Mouse (Mus musculus) MEL (cell line): ENCODE results near the gene Nup62.

Experiments
- CHD2 ChIP-seq: IDR thresholded peaks from 2 replicates; pipeline ENCODE4 v1.6.1; 2011; ENCODE audit warnings: low read length, improper control_type of control experiment
- CTCF ChIP-seq, 3 experiments: IDR thresholded peaks in 2 of 3; conservative IDR thresholded peaks in 1 of 3; 2 replicates each; pipeline ENCODE4 v1.5.1; 2011 to 2012; ENCODE audit warnings: low read length in 3 of 3, low read depth in 2 of 3, mild to moderate bottlenecking in 2 of 3, improper control_type of control experiment in 1 of 3, inconsistent platforms in 1 of 3, mixed read lengths in 1 of 3, moderate library complexity in 1 of 3; ENCODE audit not compliant: control insufficient read depth in 1 of 3, insufficient read depth in 1 of 3, poor library complexity in 1 of 3, severe bottlenecking in 1 of 3
- EP300 ChIP-seq, 2 experiments: IDR thresholded peaks; 2 replicates each; pipeline ENCODE4 v1.6.1; 2011; ENCODE audit warnings: improper control_type of control experiment in 2 of 2, low read length in 2 of 2, low read depth in 1 of 2, mild to moderate bottlenecking in 1 of 2
- ETS1 ChIP-seq: IDR thresholded peaks from 2 replicates; pipeline ENCODE4 v1.6.1; 2012; ENCODE audit warnings: low read depth, mild to moderate bottlenecking, inconsistent platforms, low read length, improper control_type of control experiment, moderate library complexity
- JUND ChIP-seq: IDR thresholded peaks from 2 replicates; pipeline ENCODE4 v1.6.1; 2011; ENCODE audit warnings: low read depth, mild to moderate bottlenecking, improper control_type of control experiment, low read length
- MAFK ChIP-seq: IDR thresholded peaks from 2 replicates; pipeline ENCODE4 v1.6.1; 2011; ENCODE audit warnings: low read depth, mild to moderate bottlenecking, low read length, improper control_type of control experiment, borderline replicate concordance
- MAX ChIP-seq: IDR thresholded peaks from 2 replicates; pipeline ENCODE4 v1.6.1; 2011; ENCODE audit warnings: low read length, improper control_type of control experiment
- MXI1 ChIP-seq: IDR thresholded peaks from 2 replicates; pipeline ENCODE4 v1.6.1; 2011; ENCODE audit warnings: mild to moderate bottlenecking, low read depth, low read length, improper control_type of control experiment
- MYC ChIP-seq: IDR thresholded peaks from 2 replicates; pipeline ENCODE4 v1.6.1; 2011; ENCODE audit warnings: low read depth, mild to moderate bottlenecking, low read length, improper control_type of control experiment, moderate library complexity
- POLR2A ChIP-seq, 2 experiments: IDR thresholded peaks; 2 replicates each; pipeline ENCODE4 v1.6.1; 2011 to 2012; ENCODE audit warnings: low read length in 2 of 2, mild to moderate bottlenecking in 2 of 2, control low read depth in 1 of 2, improper control_type of control experiment in 1 of 2, low read depth in 1 of 2, moderate library complexity in 1 of 2; ENCODE audit not compliant: control insufficient read depth in 1 of 2, insufficient read depth in 1 of 2, poor library complexity in 1 of 2
- POLR2AphosphoS5 ChIP-seq: IDR thresholded peaks from 2 replicates; pipeline ENCODE4 v1.6.1; 2012; ENCODE audit warnings: low read depth, borderline replicate concordance, mild to moderate bottlenecking, inconsistent platforms, low read length, moderate library complexity, mixed read lengths
- TAL1 ChIP-seq: IDR thresholded peaks from 2 replicates; pipeline ENCODE4 v1.6.1; 2012; ENCODE audit warnings: mild to moderate bottlenecking, inconsistent platforms, low read length, moderate library complexity, mixed read lengths

GRCm38 (mm10) chr7:44836423-44837053 is 20.6 kb downstream of the Nup62 start:
- TF ChIP-seq JUND, result no peak
- no peak for TF ChIP-seq CHD2
- no peak for TF ChIP-seq EP300 (IDR thresholded peaks at IDR 0.05; ENCODE audit: low read depth in 1 of 2, low read length in 2 of 2)
- no peak for TF ChIP-seq MAX
- TF ChIP-seq CTCF (IDR thresholded peaks at IDR 0.05 in 2 of 3, conservative IDR thresholded peaks at IDR 0.05 in 1 of 3; ENCODE audit: control insufficient read depth in 1 of 3, insufficient read depth in 1 of 3, low read depth in 2 of 3, low read length in 3 of 3, poor library complexity in 1 of 3, severe bottlenecking in 1 of 3), result no peak
- no peak for TF ChIP-seq POLR2A (IDR thresholded peaks at IDR 0.05; ENCODE audit: control insufficient read depth in 1 of 2, insufficient read depth in 1 of 2, low read depth in 1 of 2, low read length in 2 of 2, poor library complexity in 1 of 2)
- no peak for TF ChIP-seq TAL1
- no peak for TF ChIP-seq MYC
- no peak for TF ChIP-seq ETS1
- no peak for TF ChIP-seq MXI1
- no peak for TF ChIP-seq MAFK
- no peak for TF ChIP-seq POLR2AphosphoS5
